Mouse (Mus musculus) ES-Bruce4 (cell line): ENCODE measurements at regions not wholly inside any gene's neighbourhood (a gene's known extent, or its start where the extent isn't known, plus 50 kb on each side); places are given as distances from the start of the nearest gene placed in this dataset.

ENCODE experiments used
- CTCF ChIP-seq: IDR thresholded peaks from one replicate; pipeline ENCODE4 v1.8.1; 2011; ENCODE audit warnings: low read depth, low read length
- POLR2A ChIP-seq: IDR thresholded peaks from one replicate; pipeline ENCODE4 v1.8.1; 2011; ENCODE audit warnings: low read length; ENCODE audit not compliant: insufficient read depth

GRCm38 (mm10) chr19:36677101-36678081 is 59.1 kb downstream of the Ppp1r3c start:
- no peak for TF ChIP-seq CTCF
- no peak for TF ChIP-seq POLR2A
